Mouse (Mus musculus) stomach, embryonic 14.5 days (tissue): Measurements from ENCODE around the gene Chchd6. TPM values are rescaled to one million over a fixed set of nuclear protein-coding genes. Genes with fewer than 3 reads are reported as not detected.

Experiments
- ATAC-seq: fragments of 200-750 bp; cut with Nextera tagmentation; 2 replicates; pipeline ENCODE4 v1.8.0; 2017; ENCODE audit warnings: low read depth, moderate TSS enrichment; ENCODE audit not compliant: insufficient number of reproducible peaks, insufficient read depth, low FRiP score
- H3K27ac ChIP-seq: fragments of 300-500 bp; sonication (generic); 2 replicates; pipeline ENCODE4 v1.5.1; 2014; ENCODE audit warnings: mild to moderate bottlenecking, low read length, moderate library complexity, mixed read lengths
- H3K27me3 ChIP-seq: fragments of 300-500 bp; sonication (generic); 2 replicates; pipeline ENCODE4 v1.6.1; 2014; ENCODE audit warnings: low read length, control low read depth, mixed read lengths; ENCODE audit not compliant: control insufficient read depth, insufficient read depth
- H3K36me3 ChIP-seq: fragments of 300-500 bp; sonication (generic); 2 replicates; pipeline ENCODE4 v1.6.1; 2014; ENCODE audit warnings: mild to moderate bottlenecking, control low read depth, low read length, moderate library complexity, mixed read lengths; ENCODE audit not compliant: control insufficient read depth, insufficient read depth
- H3K4me1 ChIP-seq: fragments of 300-500 bp; sonication (generic); 2 replicates; pipeline ENCODE4 v1.6.1; 2014; ENCODE audit warnings: low read length, control low read depth, mixed read lengths; ENCODE audit not compliant: control insufficient read depth, insufficient read depth
- H3K4me2 ChIP-seq: fragments of 300-500 bp; sonication (generic); replicated peaks from 2 replicates; pipeline ENCODE4 v1.6.1; 2014; ENCODE audit warnings: low read depth, low read length, control low read depth
- H3K4me3 ChIP-seq: fragments of 300-500 bp; sonication (generic); 2 replicates; pipeline ENCODE4 v1.5.1; 2014; ENCODE audit warnings: low read depth, low read length, control low read depth
- H3K9ac ChIP-seq: fragments of 300-500 bp; sonication (generic); replicated peaks from 2 replicates; pipeline ENCODE4 v1.6.1; 2014; ENCODE audit warnings: low read depth, mild to moderate bottlenecking, control low read depth, low read length, moderate library complexity, mixed read lengths
- H3K9me3 ChIP-seq: fragments of 300-500 bp; sonication (generic); 2 replicates; pipeline ENCODE4 v1.6.1; 2016; ENCODE audit warnings: low read depth, low read length, control low read depth; ENCODE audit not compliant: control insufficient read depth
- WGBS: fragments of 180-500 bp; shearing (Covaris S2); extraction: QIAGEN DNeasy Blood & Tissue Kit; methylation state at CpG from one replicate; pipeline ENCODE4 v1.1.7; 2014; 5-methylcytosine and 5-hydroxymethylcytosine counted together
- polyA plus RNA-seq: library from polyadenylated mRNA; unstranded; fragments of >200 nt; fragmentation: Nextera tagmentation; extraction: Ambion mirVana; gene quantifications from 2 replicates; pipeline ENCODE4 v1.2.1, GENCODE M21; 2014

The Chchd6 gene
- polyA plus RNA-seq, 1 experiment from 2014 or later, result 62.0 TPM

DNA sequence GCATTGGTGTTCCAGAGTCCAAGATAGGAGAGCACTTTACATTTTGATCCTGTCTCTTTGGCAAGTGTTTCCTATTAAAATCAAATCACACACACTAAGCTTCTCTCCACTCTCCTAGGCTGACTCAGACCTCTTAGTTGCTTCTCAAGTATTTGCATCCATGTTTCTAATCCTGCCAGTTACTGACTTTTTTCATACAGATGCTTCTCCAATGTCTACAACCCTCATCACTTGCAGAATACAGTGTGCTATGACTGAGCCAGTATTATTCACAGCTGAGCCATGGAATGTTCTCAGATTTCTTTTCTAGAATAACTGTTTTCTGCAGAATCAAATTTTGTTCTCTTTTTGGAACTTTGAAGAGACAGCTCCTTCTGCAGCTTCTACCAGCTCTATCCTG, 85.3 kb downstream of the Chchd6 start:
- no peak for ATAC-seq
- Histone ChIP-seq H3K27me3 (no peaks in the 10 kb centered on the region), H3K4me2 (no peak overlapping the region), H3K9ac (no peak overlapping the region), H3K27ac (no peak overlapping the region), H3K4me3 (no peak overlapping the region), H3K4me1 (no peaks in the 10 kb centered on the region), H3K36me3 (no peaks in the 10 kb centered on the region), H3K9me3 (no peaks in the 10 kb centered on the region)

DNA sequence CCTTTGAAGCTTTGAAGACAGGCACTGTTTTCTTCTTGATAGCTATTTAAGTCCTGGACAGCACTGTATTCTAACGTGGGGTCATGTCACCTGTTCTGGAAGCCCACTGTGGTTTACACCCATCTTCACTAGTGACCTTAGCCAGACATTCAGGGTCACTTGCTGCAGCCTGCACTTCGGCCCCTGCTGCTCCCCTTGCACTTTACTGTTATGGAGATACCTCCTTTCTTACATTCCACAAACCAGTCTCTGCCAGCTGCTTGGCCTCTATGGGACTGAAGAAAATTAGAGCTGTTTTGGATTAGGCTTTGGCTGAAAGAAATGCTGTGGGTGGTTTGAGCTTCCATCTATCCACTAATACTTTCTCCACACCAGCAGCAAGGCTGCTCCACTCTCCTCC, 86.7 kb downstream of the Chchd6 start:
- WGBS, result 54% methylated on average over 2 of the region's 2 CpGs
- H3K9ac ChIP-seq, result no peak overlapping the region
- no peaks in the 10 kb centered on the region for H3K4me1 ChIP-seq
- no peaks in the 10 kb centered on the region for H3K27me3 ChIP-seq
- ATAC-seq, result no peak
- no peaks in the 10 kb centered on the region for H3K36me3 ChIP-seq
- H3K27ac ChIP-seq, result no peak overlapping the region
- H3K4me2 ChIP-seq, result no peak overlapping the region
- H3K9me3 ChIP-seq, result no peaks in the 10 kb centered on the region
- H3K4me3 ChIP-seq, result no peak overlapping the region

DNA sequence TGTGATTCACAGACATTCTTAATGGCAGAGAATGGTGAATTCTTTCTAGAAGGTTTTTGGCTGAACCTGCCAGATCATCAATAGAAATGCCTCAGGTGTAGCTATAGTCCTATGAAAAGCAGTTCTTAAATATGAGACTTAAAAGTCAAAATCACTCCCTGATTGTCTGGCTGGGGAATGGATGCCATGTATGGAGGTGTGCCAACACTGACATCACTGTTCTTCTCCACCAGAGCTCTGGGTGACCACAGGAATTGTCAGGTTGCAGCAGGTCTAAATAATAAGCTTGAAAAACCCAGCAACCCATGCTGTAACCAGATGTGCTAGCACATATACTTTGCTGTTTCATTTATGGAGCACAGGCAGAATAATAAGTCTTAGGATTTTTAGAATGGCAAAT, 87.2 kb downstream of the Chchd6 start:
- H3K27ac ChIP-seq, result no peak overlapping the region
- no peaks in the 10 kb centered on the region for H3K36me3 ChIP-seq
- no peak for ATAC-seq
- no peak overlapping the region for H3K9ac ChIP-seq
- H3K27me3 ChIP-seq, result no peaks in the 10 kb centered on the region
- H3K9me3 ChIP-seq, result no peaks in the 10 kb centered on the region
- no peak overlapping the region for H3K4me3 ChIP-seq
- no peaks in the 10 kb centered on the region for H3K4me1 ChIP-seq
- no peak overlapping the region for H3K4me2 ChIP-seq

DNA sequence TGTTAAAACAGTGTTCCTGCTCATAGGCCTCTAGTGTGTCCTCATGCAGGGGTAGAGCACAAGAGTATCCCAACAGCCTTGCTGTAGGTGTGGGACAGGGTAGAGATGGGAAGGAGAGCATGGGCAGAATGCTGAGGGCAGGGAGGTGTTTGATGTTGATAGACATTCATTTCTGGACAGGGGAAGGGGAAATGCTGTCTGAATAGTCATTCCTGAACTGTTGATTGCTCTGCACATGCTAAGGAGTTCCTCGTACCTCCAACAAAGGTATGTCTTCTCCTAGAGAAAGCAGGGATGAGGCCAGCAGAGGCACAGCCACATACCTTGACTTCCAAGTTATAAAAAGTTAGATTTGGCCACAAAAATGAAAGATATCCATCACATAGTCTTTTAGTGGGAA, 95.5 kb downstream of the Chchd6 start:
- H3K9ac ChIP-seq, result no peak overlapping the region
- H3K4me2 ChIP-seq, result no peak overlapping the region
- no peaks in the 10 kb centered on the region for H3K27me3 ChIP-seq
- no peaks in the 10 kb centered on the region for H3K9me3 ChIP-seq
- H3K27ac ChIP-seq, result no peak overlapping the region
- H3K4me1 ChIP-seq, result no peaks in the 10 kb centered on the region
- ATAC-seq, result no peak
- 100% methylated on average over 1 of the region's 1 CpGs for WGBS
- H3K36me3 ChIP-seq, result no peaks in the 10 kb centered on the region
- H3K4me3 ChIP-seq, result no peak overlapping the region

DNA sequence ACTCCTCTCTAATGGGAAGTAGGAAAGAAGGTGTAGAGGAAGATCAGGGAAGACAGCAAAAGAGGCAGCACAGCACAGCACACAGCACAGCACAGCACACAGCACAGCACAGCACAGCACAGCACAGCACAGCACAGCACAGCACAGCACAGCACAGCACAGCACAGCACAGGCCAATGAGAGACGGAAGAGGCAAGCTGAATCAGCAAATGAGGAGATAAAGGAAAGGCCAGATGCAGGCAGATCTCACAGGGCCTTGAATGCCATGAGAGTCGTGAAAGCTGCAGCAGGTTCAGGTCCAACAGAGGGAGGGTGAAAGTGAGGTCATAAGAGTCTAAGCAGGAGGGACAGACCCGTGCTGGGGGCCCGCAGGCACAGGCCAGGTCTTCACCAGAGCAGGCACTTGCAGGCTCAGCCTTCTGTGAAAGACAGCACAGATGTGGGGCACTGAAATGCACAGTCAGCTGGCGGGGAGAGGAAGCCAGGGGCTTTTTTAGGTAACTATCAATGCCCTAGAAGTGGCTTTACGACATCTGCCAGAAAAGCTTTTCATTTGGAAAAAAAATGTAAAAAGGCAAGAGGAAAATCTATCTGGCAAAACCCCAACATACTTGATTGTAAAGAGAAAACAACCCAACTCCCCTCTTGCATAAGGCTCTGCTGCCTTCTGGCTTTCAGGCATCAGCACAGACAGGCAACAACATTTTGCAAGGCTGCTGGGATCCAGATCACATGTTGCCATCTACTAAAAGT, 96.5 kb downstream of the Chchd6 start:
- no peaks in the 10 kb centered on the region for H3K27me3 ChIP-seq
- 49% methylated on average over 6 of the region's 6 CpGs for WGBS
- H3K4me1 ChIP-seq, result no peaks in the 10 kb centered on the region
- no peak for ATAC-seq
- H3K4me3 ChIP-seq, result no peak overlapping the region
- H3K4me2 ChIP-seq, result no peak overlapping the region
- no peak overlapping the region for H3K27ac ChIP-seq
- no peak overlapping the region for H3K9ac ChIP-seq
- H3K9me3 ChIP-seq, result no peaks in the 10 kb centered on the region
- H3K36me3 ChIP-seq, result no peaks in the 10 kb centered on the region

DNA sequence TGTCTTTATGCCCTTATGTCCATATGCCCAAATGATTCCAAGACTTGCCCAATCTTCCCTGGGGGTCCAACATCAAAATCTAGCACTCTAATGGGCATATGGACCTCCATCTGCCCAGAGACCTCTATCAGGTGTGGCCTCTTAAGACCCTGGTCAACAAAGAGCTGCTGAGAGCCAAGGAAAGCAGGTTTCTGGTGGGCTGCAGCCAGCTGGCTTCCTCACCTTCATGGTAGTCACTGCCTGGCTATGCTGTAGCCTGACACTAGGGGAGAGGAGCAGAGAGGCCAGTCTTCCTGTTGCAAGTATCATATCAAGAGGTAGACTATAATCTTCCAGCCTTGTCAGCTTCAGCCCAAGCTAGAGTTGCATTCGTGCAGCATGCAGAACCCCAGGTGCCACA, 98.5 kb downstream of the Chchd6 start:
- H3K4me3 ChIP-seq, result no peak overlapping the region
- no peaks in the 10 kb centered on the region for H3K27me3 ChIP-seq
- H3K9me3 ChIP-seq, result no peaks in the 10 kb centered on the region
- no peak overlapping the region for H3K27ac ChIP-seq
- WGBS, result 79% methylated on average over 1 of the region's 1 CpGs
- H3K9ac ChIP-seq, result no peak overlapping the region
- H3K36me3 ChIP-seq, result no peaks in the 10 kb centered on the region
- H3K4me1 ChIP-seq, result no peaks in the 10 kb centered on the region
- no peak for ATAC-seq
- H3K4me2 ChIP-seq, result no peak overlapping the region

DNA sequence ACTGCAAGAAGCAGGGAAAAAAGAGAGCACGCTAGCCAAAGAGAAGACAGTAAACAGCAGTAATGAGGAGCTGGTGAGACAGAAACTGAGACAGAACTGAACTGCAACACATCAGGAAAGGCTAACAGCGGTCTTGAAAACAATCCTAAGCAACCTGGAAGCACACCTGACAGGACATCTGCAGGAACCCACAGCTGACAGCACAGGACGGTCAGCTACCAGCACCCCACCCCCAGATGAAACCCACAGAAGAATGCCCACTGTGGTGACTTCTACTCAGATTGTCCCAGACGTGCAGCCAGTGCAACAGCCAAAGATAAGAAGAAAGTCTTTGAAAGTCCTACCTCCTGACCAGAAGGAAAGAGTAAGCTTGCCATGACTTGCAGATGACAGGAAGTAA, 103.1 kb downstream of the Chchd6 start:
- Histone ChIP-seq H3K4me1 (no peaks in the 10 kb centered on the region), H3K36me3 (no peaks in the 10 kb centered on the region), H3K27me3 (no peaks in the 10 kb centered on the region), H3K4me2 (no peak overlapping the region), H3K9me3 (no peaks in the 10 kb centered on the region), H3K9ac (no peak overlapping the region), H3K4me3 (no peak overlapping the region), H3K27ac (no peak overlapping the region)
- ATAC-seq, result no peak
- 69% methylated on average over 4 of the region's 4 CpGs for WGBS

DNA sequence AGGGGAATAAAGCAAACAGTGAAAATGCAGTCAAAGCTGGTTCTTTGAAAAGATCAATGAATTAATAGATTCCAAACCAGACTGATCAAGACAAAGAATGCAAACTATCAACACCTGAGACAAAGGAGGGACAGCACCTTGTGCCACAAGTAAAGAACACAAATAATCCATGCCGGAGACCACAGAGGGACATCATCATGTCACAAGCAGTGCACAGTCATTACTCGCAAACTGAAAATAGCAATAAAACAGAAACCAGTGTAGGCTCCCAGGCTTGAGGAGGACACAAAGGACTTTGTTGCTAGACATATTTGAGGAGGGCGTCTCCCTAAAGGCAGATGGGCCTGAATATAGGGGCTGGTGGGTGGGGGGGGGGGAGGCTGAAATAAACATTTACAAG, 105.1 kb downstream of the Chchd6 start:
- Histone ChIP-seq H3K9ac (no peak overlapping the region), H3K27me3 (no peaks in the 10 kb centered on the region), H3K27ac (no peak overlapping the region), H3K36me3 (no peaks in the 10 kb centered on the region), H3K4me2 (no peak overlapping the region), H3K4me1 (no peaks in the 10 kb centered on the region), H3K4me3 (no peak overlapping the region), H3K9me3 (no peaks in the 10 kb centered on the region)
- no peak for ATAC-seq
- WGBS, result 81% methylated on average over 3 of the region's 3 CpGs

DNA sequence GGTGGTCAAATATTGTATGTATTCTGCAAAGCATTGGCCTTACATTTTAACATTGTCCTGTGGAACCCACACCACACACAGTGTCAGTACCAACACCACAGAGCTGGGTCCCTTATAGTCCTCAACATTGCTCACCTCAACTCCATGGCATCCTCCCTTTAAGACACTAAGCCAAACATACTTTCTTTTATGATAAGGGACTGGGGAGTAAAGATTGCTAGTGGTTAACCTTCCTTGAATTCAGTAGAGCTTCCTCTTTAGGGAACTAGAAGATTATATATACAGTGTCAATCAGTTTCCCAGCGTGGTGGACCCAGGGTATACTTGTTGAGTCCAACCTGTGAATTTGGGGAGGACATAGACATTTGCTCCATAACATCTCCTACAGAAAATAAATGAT, 105.9 kb downstream of the Chchd6 start:
- Histone ChIP-seq H3K9me3 (no peaks in the 10 kb centered on the region), H3K36me3 (no peaks in the 10 kb centered on the region), H3K4me2 (no peak overlapping the region), H3K27me3 (no peaks in the 10 kb centered on the region), H3K27ac (no peak overlapping the region), H3K4me3 (no peak overlapping the region), H3K9ac (no peak overlapping the region), H3K4me1 (no peaks in the 10 kb centered on the region)
- WGBS, result 77% methylated on average over 1 of the region's 1 CpGs
- ATAC-seq, result no peak
